Mouse (Mus musculus): Measurements from ENCODE around the gene 1700001K19Rik. TPM values are rescaled to one million over a fixed set of nuclear protein-coding genes. Genes with fewer than 3 reads are reported as not detected.
"Not testable (repeated sequence)": the region's sequence is repeated elsewhere in the genome, so short reads cannot be mapped to it uniquely, and the experiment has no call there.

1700001K19Rik gene
- polyA plus RNA-seq, 1 experiment from 2014 or later: 0.16 TPM

DNA sequence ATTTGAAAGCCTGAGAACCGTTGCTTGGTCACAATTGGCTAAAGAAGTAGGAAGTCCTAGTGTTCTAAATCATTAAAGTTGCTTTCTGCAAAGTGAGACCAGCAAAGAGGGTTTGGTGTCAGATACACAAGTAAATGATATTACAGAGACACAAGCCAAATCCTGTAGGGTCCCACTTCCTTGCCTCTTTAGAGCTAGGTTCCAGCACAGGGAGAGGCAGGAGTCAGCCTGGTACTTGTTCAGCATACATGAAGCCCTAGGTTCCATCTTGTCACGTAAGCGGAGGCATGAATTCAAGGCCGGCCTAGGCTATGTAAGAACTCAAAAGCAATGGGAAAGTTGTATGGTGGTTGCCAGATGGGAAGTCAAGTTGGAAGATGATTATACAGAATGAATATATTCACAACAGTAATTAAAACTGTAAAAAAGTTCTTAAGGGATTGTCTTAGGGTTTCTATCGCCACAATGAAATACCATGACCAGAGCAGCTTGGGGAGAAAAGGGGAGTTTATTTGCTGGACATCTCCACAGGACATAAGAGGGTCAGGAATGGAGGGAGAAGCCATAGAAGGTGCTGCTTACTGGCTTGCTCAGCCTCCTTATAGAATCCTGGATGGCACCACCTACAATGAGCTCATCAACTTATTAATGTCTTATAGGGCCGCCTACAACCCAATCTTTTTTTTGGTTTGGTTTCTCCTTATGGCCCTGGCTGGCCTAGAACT lies 7.7 kb upstream of the 1700001K19Rik start:
- Histone ChIP-seq H3K9me3 (no peaks in the 10 kb centered on the region), H3K4me3 (no peak overlapping the region), H3K4me1 (peaks cover 13% of the 10 kb centered on the region), H3K27ac (replicated peaks) (no peak overlapping the region), H3K27me3 (replicated peaks; ENCODE audit: low read depth, poor library complexity, severe bottlenecking) (no peaks in the 10 kb centered on the region), H3K36me3 (replicated peaks) (peaks cover 93% of the 10 kb centered on the region)
- DNase-seq (ENCODE audit: low spot score): no peak
- WGBS: 89% methylated on average over 6 of the region's 6 CpGs

DNA sequence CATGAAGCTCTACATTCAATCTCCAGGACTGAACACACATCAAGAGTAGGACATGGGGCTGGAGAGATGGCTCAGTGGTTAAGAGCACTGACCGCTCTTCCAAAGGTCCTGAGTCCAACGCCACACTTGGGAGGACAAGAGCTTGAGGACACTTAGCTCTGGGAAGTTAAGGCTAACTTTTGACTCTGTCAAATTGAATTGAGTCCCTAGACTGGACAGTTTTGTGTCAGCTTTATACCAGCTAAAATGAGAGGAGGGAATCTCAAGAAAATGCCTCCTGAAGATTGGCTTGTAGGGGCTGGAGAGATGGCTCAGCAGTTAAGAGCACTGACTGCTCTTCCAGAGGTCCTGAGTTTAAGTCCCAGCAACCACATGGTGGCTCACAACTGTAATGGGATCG lies 6.5 kb upstream of the 1700001K19Rik start:
- H3K9me3 ChIP-seq: not testable (repeated sequence)
- peaks cover 83% of the 10 kb centered on the region for H3K36me3 ChIP-seq (replicated peaks)
- 93% methylated on average over 3 of the region's 3 CpGs for WGBS

DNA sequence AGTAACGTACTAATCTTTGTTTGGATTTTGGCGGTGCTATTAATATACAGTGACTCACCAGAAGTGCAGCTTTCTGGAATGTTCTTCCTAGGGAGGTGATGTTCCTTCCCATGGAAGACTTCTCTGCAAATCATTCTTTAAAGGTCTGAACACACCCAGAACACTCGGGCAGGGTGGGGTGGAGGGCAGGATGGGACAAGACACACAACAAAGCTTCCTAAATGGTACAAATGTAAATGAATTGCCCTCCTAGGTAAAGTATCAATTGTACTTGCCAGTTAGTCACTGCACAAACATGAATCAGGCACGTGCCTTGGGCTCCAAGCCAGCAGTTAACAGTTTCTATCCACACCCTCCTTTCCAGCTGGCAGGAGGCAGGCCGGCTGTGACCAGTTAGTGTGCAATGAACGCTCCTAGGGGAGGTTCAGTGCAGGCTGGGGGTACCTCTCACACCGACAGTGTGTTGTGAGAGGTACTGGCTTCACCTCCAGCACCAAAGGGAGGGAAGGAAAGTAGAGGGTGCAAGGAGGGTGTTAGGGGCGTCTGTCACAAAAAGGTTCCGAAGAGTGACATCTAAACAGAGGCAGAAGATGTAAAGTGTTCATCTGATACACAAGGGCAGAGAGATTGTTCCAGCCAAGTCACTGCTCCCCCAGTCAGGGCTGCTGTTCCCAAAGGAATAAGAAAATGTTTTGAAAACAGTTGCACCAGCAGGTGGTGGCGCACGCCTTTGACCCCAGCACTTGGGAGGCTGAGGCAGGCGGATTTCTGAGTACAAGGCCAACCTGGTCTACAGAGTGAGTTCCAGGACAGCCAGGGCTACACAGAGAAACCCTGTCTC lies 5.7 kb upstream of the 1700001K19Rik start:
- H3K36me3 ChIP-seq (replicated peaks): peaks cover 75% of the 10 kb centered on the region
- no peaks in the 10 kb centered on the region for H3K9me3 ChIP-seq
- no peak for DNase-seq (ENCODE audit: low spot score)
- H3K27ac ChIP-seq (replicated peaks): no peak overlapping the region
- no peaks in the 10 kb centered on the region for H3K27me3 ChIP-seq (replicated peaks; ENCODE audit: low read depth, poor library complexity, severe bottlenecking)
- no peak overlapping the region for H3K4me3 ChIP-seq
- 87% methylated on average over 12 of the region's 12 CpGs for WGBS
- H3K4me1 ChIP-seq: no peaks in the 10 kb centered on the region

More for the DNA sequence above, 6.5 kb upstream of the 1700001K19Rik start:
- H3K4me3 ChIP-seq; DNase-seq (ENCODE audit: low spot score); H3K27ac ChIP-seq (replicated peaks); H3K27me3 ChIP-seq (replicated peaks; ENCODE audit: low read depth, poor library complexity, severe bottlenecking); H3K4me1 ChIP-seq: not testable (repeated sequence)

DNA sequence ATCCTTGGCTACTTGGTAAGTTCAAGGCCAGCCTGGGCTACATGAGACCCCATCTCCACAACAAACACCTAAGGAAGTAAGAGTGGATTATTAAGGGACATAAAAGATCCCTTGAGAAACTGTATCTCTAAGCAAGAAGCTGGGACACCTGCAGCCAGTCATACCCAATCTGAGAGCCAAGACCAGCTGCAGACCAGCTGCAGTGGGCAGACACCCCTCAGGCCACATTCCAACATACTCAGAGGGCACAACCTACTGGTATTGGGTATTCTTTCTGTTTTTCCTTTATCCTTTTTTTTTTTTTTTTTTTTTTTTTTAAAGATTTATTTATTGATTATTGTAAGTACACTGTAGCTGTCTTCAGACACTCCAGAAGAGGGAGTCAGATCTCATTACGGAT lies 1.2 kb upstream of the 1700001K19Rik start:
- Histone ChIP-seq H3K36me3 (replicated peaks) (peaks cover 35% of the 10 kb centered on the region), H3K27me3 (replicated peaks; ENCODE audit: low read depth, poor library complexity, severe bottlenecking) (no peaks in the 10 kb centered on the region), H3K27ac (replicated peaks) (no peak overlapping the region), H3K4me3 (no peak overlapping the region), H3K9me3 (no peaks in the 10 kb centered on the region), H3K4me1 (peaks cover 11% of the 10 kb centered on the region)
- WGBS: no CpG with 5 or more reads among the region's 1 CpGs
- no peak for DNase-seq (ENCODE audit: low spot score)

DNA sequence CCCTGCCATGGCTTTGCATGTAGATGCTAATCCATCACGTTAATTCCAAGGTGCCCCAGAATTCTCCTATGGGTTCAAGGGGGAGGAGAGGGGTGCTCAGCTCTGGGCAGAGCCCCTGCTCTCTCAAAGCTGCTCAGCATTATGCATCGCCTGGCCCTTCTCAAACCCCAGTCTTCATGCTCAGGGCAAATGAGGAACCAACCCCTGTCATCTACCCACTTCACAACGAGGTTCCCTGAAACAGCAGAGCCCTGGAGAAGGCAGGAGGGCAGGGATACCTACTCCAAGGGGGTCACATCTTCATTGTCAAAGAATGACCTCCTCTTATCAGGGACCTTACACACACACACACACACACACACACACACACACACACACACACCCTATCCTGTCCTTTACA lies 541 bp downstream of the 1700001K19Rik start:
- peaks cover 18% of the 10 kb centered on the region for H3K36me3 ChIP-seq (replicated peaks)
- peaks cover 12% of the 10 kb centered on the region for H3K4me1 ChIP-seq
- no peaks in the 10 kb centered on the region for H3K9me3 ChIP-seq
- no peak overlapping the region for H3K27ac ChIP-seq (replicated peaks)
- no peak for DNase-seq (ENCODE audit: low spot score)
- WGBS: 64% methylated on average over 3 of the region's 3 CpGs
- no peaks in the 10 kb centered on the region for H3K27me3 ChIP-seq (replicated peaks; ENCODE audit: low read depth, poor library complexity, severe bottlenecking)
- no peak overlapping the region for H3K4me3 ChIP-seq

DNA sequence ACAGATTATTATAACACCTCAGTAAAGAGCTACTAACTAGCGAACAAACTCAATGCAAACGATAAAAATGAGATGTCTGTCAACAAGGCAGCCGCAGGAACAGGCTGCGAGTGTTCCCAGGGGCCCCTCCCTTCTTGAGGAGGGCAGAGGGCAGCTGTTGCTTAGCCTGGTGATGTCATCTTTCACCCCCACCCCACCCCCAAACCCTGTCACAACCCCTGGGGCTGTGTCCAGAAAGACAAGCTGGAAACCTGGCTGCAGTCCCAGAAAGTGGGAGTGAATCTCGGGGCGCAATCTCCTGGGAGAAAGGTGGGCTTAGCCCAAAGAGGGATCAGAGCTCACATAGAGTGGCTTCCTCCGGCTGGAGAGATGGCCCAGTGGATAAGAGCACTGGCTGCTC lies 1.2 kb downstream of the 1700001K19Rik start:
- WGBS: 55% methylated on average over 7 of the region's 7 CpGs
- Histone ChIP-seq H3K9me3 (no peaks in the 10 kb centered on the region), H3K27me3 (replicated peaks; ENCODE audit: low read depth, poor library complexity, severe bottlenecking) (no peaks in the 10 kb centered on the region), H3K4me1 (peaks cover 12% of the 10 kb centered on the region), H3K27ac (replicated peaks) (no peak overlapping the region), H3K36me3 (replicated peaks) (peaks cover 12% of the 10 kb centered on the region), H3K4me3 (no peak overlapping the region)
- no peak for DNase-seq (ENCODE audit: low spot score)

DNA sequence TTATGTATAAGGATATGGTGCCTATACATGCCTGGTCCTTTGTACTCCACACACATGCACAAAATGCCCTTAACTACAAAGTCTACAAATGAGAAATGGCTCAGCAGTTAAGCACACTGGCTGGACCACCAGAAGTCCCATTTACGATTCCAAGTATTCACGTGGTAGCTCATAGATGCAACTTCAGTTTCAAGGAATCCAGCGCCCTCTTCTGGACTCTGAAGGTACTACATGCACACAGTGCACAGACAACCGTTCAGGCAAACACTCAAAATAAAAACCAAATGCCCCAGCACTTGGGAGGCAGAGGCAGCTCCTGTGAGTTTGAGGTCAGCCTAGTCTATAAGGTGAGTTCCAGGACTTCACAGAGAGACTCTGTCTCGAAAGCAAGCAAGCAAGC lies 8.2 kb downstream of the 1700001K19Rik start:
- H3K9me3 ChIP-seq: no peaks in the 10 kb centered on the region
- H3K4me1 ChIP-seq: peaks cover 3% of the 10 kb centered on the region; the same call in 1 of the 2 replicates
- 55% methylated on average over 5 of the region's 5 CpGs for WGBS
- no peaks in the 10 kb centered on the region for H3K27me3 ChIP-seq (replicated peaks; ENCODE audit: low read depth, poor library complexity, severe bottlenecking)
- no peak overlapping the region for H3K27ac ChIP-seq (replicated peaks)
- H3K36me3 ChIP-seq (replicated peaks): peaks cover 18% of the 10 kb centered on the region
- H3K4me3 ChIP-seq: no peak overlapping the region
- no peak for DNase-seq (ENCODE audit: low spot score)

DNA sequence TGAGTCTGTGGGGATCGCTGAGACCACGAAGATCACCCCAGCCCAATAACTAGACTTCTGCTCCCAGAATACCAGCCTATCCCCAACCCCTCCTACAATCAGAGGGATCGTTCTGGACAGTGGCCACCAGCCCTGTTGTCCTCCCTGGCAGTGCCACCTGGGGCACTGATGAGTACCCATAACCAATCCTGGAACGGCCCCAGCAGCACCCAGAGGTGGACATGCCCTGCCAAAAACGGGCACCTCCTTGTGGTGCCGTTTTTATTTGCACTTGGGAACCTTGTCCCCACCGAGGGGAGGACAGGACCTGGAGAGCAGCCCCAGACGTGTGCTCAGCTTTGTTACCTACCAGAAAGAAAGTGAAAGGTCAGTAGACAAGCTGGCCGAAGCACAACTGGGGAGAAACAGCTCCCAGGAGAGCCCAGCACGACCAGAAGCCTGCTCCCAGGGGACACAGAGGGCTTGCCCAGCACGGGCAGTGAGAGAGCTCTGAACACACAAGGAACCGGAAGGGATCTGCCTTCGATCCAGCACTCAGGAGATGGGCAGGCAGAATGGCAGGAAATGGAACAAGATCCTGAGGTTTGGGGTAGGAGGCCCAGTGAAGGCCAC lies 14.8 kb downstream of the 1700001K19Rik start:
- no peak for DNase-seq (ENCODE audit: low spot score)
- H3K4me3 ChIP-seq: no peak overlapping the region
- 91% methylated on average over 13 of the region's 13 CpGs for WGBS
- H3K4me1 ChIP-seq: no peaks in the 10 kb centered on the region
- H3K9me3 ChIP-seq: no peaks in the 10 kb centered on the region
- H3K27me3 ChIP-seq (replicated peaks; ENCODE audit: low read depth, poor library complexity, severe bottlenecking): no peaks in the 10 kb centered on the region
- no peak overlapping the region for H3K27ac ChIP-seq (replicated peaks)
- H3K36me3 ChIP-seq (replicated peaks): peaks cover 85% of the 10 kb centered on the region

DNA sequence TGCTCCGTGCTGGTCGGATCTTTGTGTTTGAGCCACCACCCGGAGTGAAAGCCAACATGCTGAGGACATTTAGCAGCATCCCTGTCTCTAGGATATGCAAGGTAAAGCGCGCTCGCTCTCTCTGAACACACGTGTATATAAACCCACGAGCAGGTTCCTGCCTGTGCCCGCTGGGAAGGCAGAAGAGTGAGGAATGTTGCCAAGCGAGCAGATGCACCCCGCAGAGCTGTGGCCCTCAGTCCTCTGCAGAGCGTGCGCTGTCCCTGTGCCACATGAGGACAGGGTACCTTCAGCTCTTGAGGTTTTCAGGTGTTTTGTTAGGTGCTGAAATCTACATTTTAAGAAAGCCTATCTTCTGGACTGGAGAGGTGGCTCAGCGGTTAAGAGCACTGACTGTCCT lies 20.7 kb downstream of the 1700001K19Rik start:
- Histone ChIP-seq H3K27me3 (replicated peaks; ENCODE audit: low read depth, poor library complexity, severe bottlenecking) (no peaks in the 10 kb centered on the region), H3K27ac (replicated peaks) (no peak overlapping the region), H3K4me1 (no peaks in the 10 kb centered on the region), H3K4me3 (no peak overlapping the region), H3K9me3 (no peaks in the 10 kb centered on the region), H3K36me3 (replicated peaks) (peaks cover 100% of the 10 kb centered on the region)
- no peak for DNase-seq (ENCODE audit: low spot score)
- 95% methylated on average over 14 of the region's 14 CpGs for WGBS

DNA sequence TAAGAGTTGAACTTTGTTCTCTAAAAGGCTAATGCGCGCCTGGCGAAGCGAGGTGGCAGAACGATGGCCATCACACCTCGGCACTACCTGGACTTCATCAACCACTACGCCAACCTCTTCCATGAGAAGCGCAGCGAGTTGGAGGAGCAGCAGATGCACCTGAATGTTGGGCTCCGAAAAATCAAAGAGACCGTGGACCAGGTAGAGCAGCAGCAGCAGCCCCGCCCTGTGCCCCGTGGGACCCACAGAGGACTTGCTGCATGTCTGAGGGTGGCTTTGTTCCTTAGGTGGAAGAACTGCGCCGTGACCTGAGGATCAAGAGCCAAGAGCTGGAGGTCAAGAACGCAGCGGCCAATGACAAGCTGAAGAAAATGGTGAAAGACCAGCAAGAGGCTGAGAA lies 31.0 kb downstream of the 1700001K19Rik start:
- Histone ChIP-seq H3K4me1 (no peaks in the 10 kb centered on the region), H3K27ac (replicated peaks) (no peak overlapping the region), H3K27me3 (replicated peaks; ENCODE audit: low read depth, poor library complexity, severe bottlenecking) (no peaks in the 10 kb centered on the region), H3K36me3 (replicated peaks) (peaks cover 98% of the 10 kb centered on the region), H3K9me3 (no peaks in the 10 kb centered on the region), H3K4me3 (no peak overlapping the region)
- 96% methylated on average over 17 of the region's 17 CpGs for WGBS
- no peak for DNase-seq (ENCODE audit: low spot score)

DNA sequence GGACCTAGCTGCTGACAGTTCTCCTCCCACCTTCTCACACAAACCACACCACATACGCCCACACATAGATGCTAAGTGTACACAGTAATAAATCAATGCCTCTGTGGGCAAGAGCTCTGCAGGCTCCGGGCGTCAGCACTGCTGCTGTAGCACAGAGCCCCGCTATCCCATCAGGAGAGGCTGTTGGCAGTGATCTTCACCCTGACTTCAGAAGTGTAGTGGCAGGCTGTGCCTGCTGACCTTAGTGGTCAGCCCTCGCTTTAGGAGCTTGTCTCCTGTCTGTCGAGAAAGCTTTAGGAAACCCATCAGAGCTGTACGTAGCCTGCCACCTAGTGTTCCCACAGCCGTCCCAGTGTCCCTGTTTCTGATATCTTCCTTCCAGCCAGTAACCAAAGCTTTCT lies 32.2 kb downstream of the 1700001K19Rik start:
- H3K27ac ChIP-seq (replicated peaks): no peak overlapping the region
- H3K36me3 ChIP-seq (replicated peaks): peaks cover 98% of the 10 kb centered on the region
- H3K4me1 ChIP-seq: no peaks in the 10 kb centered on the region
- H3K27me3 ChIP-seq (replicated peaks; ENCODE audit: low read depth, poor library complexity, severe bottlenecking): no peaks in the 10 kb centered on the region
- no peak for DNase-seq (ENCODE audit: low spot score)
- WGBS: 89% methylated on average over 8 of the region's 8 CpGs
- H3K4me3 ChIP-seq: no peak overlapping the region
- H3K9me3 ChIP-seq: no peaks in the 10 kb centered on the region

DNA sequence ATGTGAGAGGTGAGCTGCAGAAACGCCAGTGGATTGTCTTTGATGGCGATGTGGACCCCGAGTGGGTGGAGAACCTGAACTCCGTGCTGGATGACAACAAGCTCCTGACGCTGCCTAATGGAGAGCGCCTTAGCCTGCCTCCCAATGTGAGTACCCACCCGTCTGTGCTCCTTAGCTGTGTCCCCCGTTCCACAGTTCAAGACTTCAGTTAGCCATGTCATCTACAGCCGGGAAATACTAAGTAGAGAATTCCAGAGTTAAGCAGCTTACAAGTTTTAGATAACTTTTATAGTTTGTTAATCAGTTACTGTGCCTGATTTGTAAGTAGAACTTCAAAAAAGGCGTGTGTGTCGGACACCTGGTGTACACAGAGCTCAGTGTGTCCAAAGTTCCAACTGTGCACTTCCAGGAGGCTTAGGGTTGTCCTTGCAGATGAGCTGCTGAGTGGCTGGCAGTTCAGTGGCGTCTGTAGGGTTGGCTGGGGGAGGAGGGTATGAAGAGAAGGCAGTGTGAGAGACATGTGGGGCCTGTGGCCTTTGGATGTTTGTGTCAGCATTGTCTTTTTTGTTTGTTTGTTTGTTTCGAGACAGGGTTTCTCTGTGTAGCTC lies 44.8 kb downstream of the 1700001K19Rik start:
- H3K27me3 ChIP-seq (replicated peaks; ENCODE audit: low read depth, poor library complexity, severe bottlenecking): no peaks in the 10 kb centered on the region
- WGBS: 93% methylated on average over 13 of the region's 13 CpGs
- H3K9me3 ChIP-seq: no peaks in the 10 kb centered on the region
- H3K36me3 ChIP-seq (replicated peaks): peaks cover 100% of the 10 kb centered on the region
- DNase-seq (ENCODE audit: low spot score): no peak
- no peak overlapping the region for H3K27ac ChIP-seq (replicated peaks)
- H3K4me1 ChIP-seq: no peaks in the 10 kb centered on the region
- no peak overlapping the region for H3K4me3 ChIP-seq
